Mouse (Mus musculus) C2C12 (cell line): ENCODE measurements around the gene Gm17402. TPM values are rescaled to one million over a fixed set of nuclear protein-coding genes. Genes with fewer than 3 reads are reported as not detected.
A peak's percentile ranks its signal among the peaks of the same experiment; 100 is the strongest.

Source experiments
- H3K27me3 ChIP-seq: one replicate; pipeline ENCODE4 v1.6.1; 2011; ENCODE audit not compliant: control insufficient read depth, insufficient read depth, insufficient read length
- H3K36me3 ChIP-seq: one replicate; pipeline ENCODE4 v1.6.1; 2011; ENCODE audit not compliant: control insufficient read depth, insufficient read depth
- H3K4me3 ChIP-seq: one replicate; pipeline ENCODE4 v1.5.1; 2011; ENCODE audit warnings: mild to moderate bottlenecking, control low read depth; ENCODE audit not compliant: poor library complexity, insufficient read depth, severe bottlenecking
- H3K79me2 ChIP-seq: one replicate; pipeline ENCODE4 v1.6.1; 2011; ENCODE audit not compliant: control insufficient read depth, insufficient read depth
- H3K79me3 ChIP-seq: one replicate; pipeline ENCODE4 v1.6.1; 2011; ENCODE audit warnings: low read depth, control low read depth
- H3ac ChIP-seq: one replicate; pipeline ENCODE3; 2011; ENCODE audit warnings: low read depth; ENCODE audit not compliant: control insufficient read depth, insufficient read length
- CEBPB ChIP-seq: IDR thresholded peaks from one replicate; pipeline ENCODE4 v1.6.1; 2011; ENCODE audit warnings: low read depth, mild to moderate bottlenecking, control low read depth, moderate library complexity
- CTCF ChIP-seq: IDR thresholded peaks from one replicate; pipeline ENCODE4 v1.5.1; 2011; ENCODE audit not compliant: control insufficient read depth, insufficient read depth, insufficient read length
- FOSL1 ChIP-seq: IDR thresholded peaks from one replicate; pipeline ENCODE4 v1.8.0; 2011; ENCODE audit warnings: mild to moderate bottlenecking, low read length; ENCODE audit not compliant: poor library complexity, insufficient read depth, severe bottlenecking
- MAX ChIP-seq: IDR thresholded peaks from one replicate; pipeline ENCODE4 v1.6.1; 2011; ENCODE audit warnings: mild to moderate bottlenecking, control low read depth
- MYOD1 ChIP-seq: IDR thresholded peaks from one replicate; pipeline ENCODE4 v1.6.1; 2011; ENCODE audit warnings: low read depth; ENCODE audit not compliant: control insufficient read depth, insufficient read length
- MYOG ChIP-seq: IDR thresholded peaks from one replicate; pipeline ENCODE4 v1.6.1; 2011; ENCODE audit not compliant: control insufficient read depth, insufficient read length; ENCODE audit errors: extremely low read depth
- USF1 ChIP-seq: IDR thresholded peaks from one replicate; pipeline ENCODE4 v1.6.1; 2011; ENCODE audit warnings: low read depth, mild to moderate bottlenecking, control low read depth, moderate library complexity
- long read RNA-seq, 2 experiments: library from polyadenylated mRNA; unstranded; transcript quantifications; one replicate each; pipeline ENCODE4 v2.0.0; 2019 to 2020
- polyA plus RNA-seq: library from polyadenylated mRNA; unstranded; fragments of >200 nt; fragmentation: generic; extraction: Trizol; gene quantifications from one replicate; pipeline ENCODE4 v1.2.1, GENCODE M21; 2012; ENCODE audit warnings: missing spikeins

Gene Gm17402
- not detected for polyA plus RNA-seq
- long read RNA-seq, experiment 1 = 0 reads
- long read RNA-seq, experiment 2 = 0 reads

GRCm38 (mm10) chr3:67375063-67375462 is at the start of gene Gm17402:
Gene Gm17402 (minus strand): TSS chr3:67375163.
- Histone ChIP-seq H3K79me3 (no peaks in the 10 kb centered on the region), H3K4me3 (no peak within 1 kb of the TSS), H3K27me3 (no peaks in the 10 kb centered on the region), H3K36me3 (no peaks in the 10 kb centered on the region), H3ac (peak within 1 kb of the TSS; percentile 45), H3K79me2 (no peaks in the 10 kb centered on the region)
- TF ChIP-seq MYOD1 (no peak), CEBPB (no peak), MYOG (no peak), CTCF (no peak), FOSL1 (no peak), USF1 (no peak), MAX (no peak)

GRCm38 (mm10) chr3:67378215-67378614 is 3.3 kb upstream of the Gm17402 start:
- Histone ChIP-seq H3K4me3 (no peak overlapping the region), H3K27me3 (no peaks in the 10 kb centered on the region), H3K79me2 (no peaks in the 10 kb centered on the region), H3ac (no peak overlapping the region), H3K36me3 (no peaks in the 10 kb centered on the region), H3K79me3 (no peaks in the 10 kb centered on the region)
- TF ChIP-seq FOSL1 (no peak), MYOG (no peak), CTCF (no peak), USF1 (no peak), MYOD1 (no peak), CEBPB (no peak), MAX (no peak)

- peak overlapping the region; percentile 45 for H3ac ChIP-seq
- TF ChIP-seq MYOD1 (no peak), MAX (no peak), USF1 (no peak), CTCF (no peak), MYOG (no peak), FOSL1 (no peak), CEBPB (no peak)
- no peaks in the 10 kb centered on the region for H3K79me3 ChIP-seq
- H3K4me3 ChIP-seq = no peak overlapping the region
- no peaks in the 10 kb centered on the region for H3K79me2 ChIP-seq
- no peaks in the 10 kb centered on the region for H3K36me3 ChIP-seq
- H3K27me3 ChIP-seq = no peaks in the 10 kb centered on the region
Measured at GRCm38 (mm10) chr3:67374360-67374778, 594 bp downstream of the Gm17402 start.

- no peaks in the 10 kb centered on the region for H3K79me3 ChIP-seq
- H3K36me3 ChIP-seq = no peaks in the 10 kb centered on the region
- no peak for TF ChIP-seq MYOG
- TF ChIP-seq CEBPB = no peak
- no peak for TF ChIP-seq CTCF
- TF ChIP-seq MAX = peak; percentile 47
- no peak for TF ChIP-seq USF1
- no peak for TF ChIP-seq MYOD1
- no peak for TF ChIP-seq FOSL1
- no peak within 1 kb of the TSS for H3K4me3 ChIP-seq
- no peaks in the 10 kb centered on the region for H3K27me3 ChIP-seq
- H3K79me2 ChIP-seq = no peaks in the 10 kb centered on the region
- H3ac ChIP-seq = peak within 1 kb of the TSS; percentile 45
Measured at GRCm38 (mm10) chr3:67373872-67374271, 1.1 kb downstream of the Gm17402 start, which contains the start of gene Mlf1. Gene Mlf1 (plus strand): TSS chr3:67374097.

GRCm38 (mm10) chr3:67372781-67373180 is 2.2 kb downstream of the Gm17402 start:
- Histone ChIP-seq H3K79me2 (no peaks in the 10 kb centered on the region), H3K36me3 (no peaks in the 10 kb centered on the region), H3K79me3 (no peaks in the 10 kb centered on the region), H3K27me3 (no peaks in the 10 kb centered on the region), H3K4me3 (no peak overlapping the region), H3ac (no peak overlapping the region)
- TF ChIP-seq FOSL1 (no peak), CEBPB (no peak), MAX (no peak), MYOD1 (no peak), USF1 (no peak), CTCF (no peak), MYOG (no peak)

GRCm38 (mm10) chr3:67372194-67372593 is 2.8 kb downstream of the Gm17402 start:
- no peaks in the 10 kb centered on the region for H3K79me2 ChIP-seq
- TF ChIP-seq USF1 (no peak), MYOD1 (no peak), CEBPB (no peak), MAX (no peak), FOSL1 (no peak), CTCF (no peak), MYOG (no peak)
- H3K36me3 ChIP-seq = no peaks in the 10 kb centered on the region
- no peak overlapping the region for H3K4me3 ChIP-seq
- no peak overlapping the region for H3ac ChIP-seq
- H3K27me3 ChIP-seq = no peaks in the 10 kb centered on the region
- no peaks in the 10 kb centered on the region for H3K79me3 ChIP-seq
